Mouse (Mus musculus) kidney, embryonic 14.5 days (tissue): ENCODE data around the gene Psmg3. TPM values are rescaled to one million over a fixed set of nuclear protein-coding genes. Genes with fewer than 3 reads are reported as not detected.

Experiments used
- polyA plus RNA-seq: library from polyadenylated mRNA; unstranded; fragments of >200 nt; fragmentation: Nextera tagmentation; extraction: Ambion mirVana; gene quantifications from 2 replicates; pipeline ENCODE4 v1.2.1, GENCODE M21; 2014

Gene Psmg3
- polyA plus RNA-seq, 1 experiment from 2014 or later: 82.4 TPM

Other genes with a start within 250 kb of the Psmg3 start
- 3.6 and 6.4 TPM in 2 replicates for gene Micall2, start 90.5 kb downstream of the Psmg3 start, polyA plus RNA-seq
- gene Ints1, start 51.2 kb downstream of the Psmg3 start, polyA plus RNA-seq: 32.2 and 40.7 TPM in 2 replicates
- gene Mafk, start 35.4 kb downstream of the Psmg3 start, polyA plus RNA-seq: 2.5 and 5.3 TPM in 2 replicates
- 3.7 and 4.9 TPM in 2 replicates for gene Tmem184a, start 7.0 kb downstream of the Psmg3 start, polyA plus RNA-seq
- gene Gm26938, start 478 bp downstream of the Psmg3 start, polyA plus RNA-seq: not detected in 2 replicates
- gene Elfn1, start 81.1 kb upstream of the Psmg3 start, polyA plus RNA-seq: 0.14 and 0.50 TPM in 2 replicates